Mouse (Mus musculus): ENCODE results near the gene Nedd4. TPM values are rescaled to one million over a fixed set of nuclear protein-coding genes. Genes with fewer than 3 reads are reported as not detected.
A peak's percentile ranks its signal among the peaks of the same experiment; 100 is the strongest.
"Not testable (repeated sequence)": the region's sequence is repeated elsewhere in the genome, so short reads cannot be mapped to it uniquely, and the experiment has no call there.

Nedd4 gene
- polyA plus RNA-seq (2012; rRNA removed) = 231 and 248 TPM in 2 replicates

DNA sequence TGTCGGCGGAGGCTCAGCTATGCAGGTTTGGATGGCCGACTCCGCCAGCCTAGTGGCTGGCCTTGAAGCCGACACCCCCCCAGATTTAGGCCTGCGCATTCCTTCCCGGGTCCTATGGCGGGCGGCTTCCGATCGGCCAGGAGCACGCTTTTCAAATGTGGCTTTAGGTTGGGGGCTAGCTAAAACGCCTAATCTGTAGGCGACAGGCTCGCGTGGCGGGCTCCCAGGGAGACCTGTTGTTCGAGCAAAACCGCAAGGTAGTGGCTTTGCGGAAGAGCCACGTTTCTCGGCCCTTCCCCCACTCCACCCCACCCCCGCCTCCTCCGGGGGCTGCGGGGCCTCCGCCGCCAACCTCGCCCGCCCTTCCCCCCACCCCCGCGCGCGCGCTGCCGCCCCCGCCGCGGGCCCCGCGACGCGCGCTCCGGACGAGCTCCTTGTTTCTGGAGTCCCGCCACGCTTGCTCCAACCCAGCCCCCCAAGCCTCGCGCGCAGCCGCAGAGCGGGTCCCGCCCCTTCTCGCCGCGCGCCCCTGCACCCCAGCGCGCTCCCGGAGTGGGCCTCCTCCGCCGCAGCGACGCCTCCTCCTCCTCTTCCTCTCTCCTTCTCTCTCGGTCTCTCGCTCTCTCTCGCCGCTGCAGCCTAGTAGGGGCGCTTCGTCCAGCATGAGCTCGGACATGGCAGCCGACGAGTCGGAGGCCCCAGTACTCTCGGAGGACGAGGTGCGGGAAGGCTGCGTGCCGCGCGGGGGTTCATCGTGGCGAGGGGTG, at the start of gene Nedd4:
Nedd4 (plus strand) TSS at position 452 of the 767 bp plus-strand sequence.
- DNase-seq (ENCODE audit: extremely low spot score in 1 of 2, low spot score in 1 of 2) = peak; percentile 73 to 95

- no peak for DNase-seq (ENCODE audit: extremely low spot score in 1 of 2, low spot score in 1 of 2)
These were observed 48.3 kb upstream of the Nedd4 start for GRCm38 (mm10) chr9:72613884-72614283.

DNA sequence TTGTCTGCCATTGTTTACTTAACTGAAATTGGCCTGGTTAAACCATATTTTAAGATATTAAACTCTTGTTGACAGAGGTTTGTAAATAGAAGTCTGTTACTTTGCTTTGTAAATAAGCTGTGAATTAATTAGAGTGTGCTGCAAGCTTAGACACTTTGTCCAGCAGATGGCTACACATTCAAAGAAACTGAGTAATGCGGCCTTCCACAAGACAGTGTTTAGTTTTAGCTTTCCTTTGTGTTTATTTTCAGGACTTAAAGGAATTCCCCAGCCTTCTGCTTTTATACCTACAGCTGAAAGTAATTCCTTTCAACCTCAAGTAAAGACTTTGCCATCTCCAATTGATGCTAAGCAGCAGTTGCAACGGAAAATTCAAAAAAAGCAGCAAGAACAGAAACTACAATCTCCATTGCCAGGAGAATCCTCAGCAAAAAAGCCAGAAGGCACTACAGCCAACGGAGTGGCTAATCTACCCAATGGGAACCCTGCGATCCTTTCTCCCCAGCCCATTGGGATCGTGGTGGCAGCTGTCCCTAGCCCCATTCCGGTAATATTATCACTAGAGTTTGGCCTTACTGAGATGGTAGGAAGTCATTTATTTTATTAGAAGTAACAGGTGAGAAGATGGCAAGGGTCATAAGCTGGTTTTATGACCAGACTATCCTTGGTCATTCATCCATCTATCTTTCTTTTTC, 47.2 kb upstream of the Nedd4 start:
- DNase-seq (ENCODE audit: extremely low spot score in 1 of 2, low spot score in 1 of 2) = no peak

- no peak for DNase-seq (ENCODE audit: extremely low spot score in 1 of 2, low spot score in 1 of 2)
These were observed 44.1 kb upstream of the Nedd4 start for GRCm38 (mm10) chr9:72618037-72618436.

DNA sequence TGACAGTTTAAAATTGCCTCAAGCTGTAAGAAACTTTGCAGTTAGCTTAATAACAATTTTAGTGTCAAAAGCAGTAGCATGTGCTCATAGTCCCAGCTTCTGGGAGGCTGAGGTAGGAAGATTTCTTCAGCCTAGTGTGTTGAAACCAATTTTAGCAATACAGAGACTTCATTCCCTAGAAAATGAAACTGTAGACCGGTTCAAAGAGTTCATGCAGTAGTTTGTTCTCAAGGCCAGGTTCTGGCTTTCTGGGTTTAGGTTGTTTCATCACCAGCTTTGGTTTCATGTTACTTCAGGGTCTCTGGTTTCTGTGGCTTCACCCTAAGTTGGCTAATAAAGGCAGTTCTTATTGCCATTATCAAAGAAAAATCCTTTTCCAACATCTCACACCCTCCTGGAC, 38.5 kb upstream of the Nedd4 start:
- no peak for DNase-seq (ENCODE audit: extremely low spot score in 1 of 2, low spot score in 1 of 2)

DNA sequence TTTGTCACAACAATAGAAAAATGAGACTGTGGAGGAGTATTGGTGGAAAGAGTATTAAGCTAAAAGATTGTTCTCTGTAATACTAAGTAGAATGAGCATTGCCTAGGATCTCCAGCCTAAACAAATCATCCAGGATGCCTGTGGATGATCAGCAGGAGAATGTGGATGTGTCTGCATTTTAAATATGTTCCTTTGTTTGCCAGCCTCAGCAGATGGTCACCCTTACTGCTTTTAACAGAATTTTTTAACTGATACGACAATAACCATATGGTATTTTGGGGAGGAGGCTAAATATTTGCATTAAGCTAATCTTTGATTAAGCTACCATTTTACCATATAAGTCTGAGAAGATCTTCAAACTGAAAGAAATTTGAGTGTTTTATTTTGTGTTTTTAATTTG, 34.5 kb upstream of the Nedd4 start:
- DNase-seq (ENCODE audit: extremely low spot score in 1 of 2, low spot score in 1 of 2) = no peak

DNA sequence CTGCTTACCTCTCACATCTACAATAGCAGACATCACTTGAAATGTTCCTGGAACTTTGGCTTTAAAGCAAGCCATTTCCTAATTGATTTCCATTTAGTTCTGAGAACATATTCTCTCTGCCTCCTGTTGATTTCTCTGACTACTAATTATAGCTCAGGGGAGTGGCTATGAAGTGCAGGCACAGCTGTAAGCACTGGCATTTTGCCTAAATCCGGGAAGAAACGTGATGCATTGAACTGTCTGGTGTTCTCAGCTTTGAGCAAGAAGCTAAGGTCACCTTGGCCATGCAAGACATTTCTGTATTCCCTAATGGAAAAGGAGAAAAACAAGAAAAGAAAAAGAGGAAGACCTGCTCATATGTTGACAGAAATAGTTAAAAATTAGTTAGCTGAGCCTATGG, 33.6 kb upstream of the Nedd4 start:
- DNase-seq (ENCODE audit: extremely low spot score in 1 of 2, low spot score in 1 of 2) = peak in 1 of 2 experiments; percentile 65

GRCm38 (mm10) chr9:72632198-72632597, 29.9 kb upstream of the Nedd4 start:
- no peak for DNase-seq (ENCODE audit: extremely low spot score in 1 of 2, low spot score in 1 of 2)

- DNase-seq (ENCODE audit: extremely low spot score in 1 of 2, low spot score in 1 of 2) = peak in 1 of 2 experiments; percentile 36
These were observed 27.0 kb upstream of the Nedd4 start for GRCm38 (mm10) chr9:72635134-72635533.

DNA sequence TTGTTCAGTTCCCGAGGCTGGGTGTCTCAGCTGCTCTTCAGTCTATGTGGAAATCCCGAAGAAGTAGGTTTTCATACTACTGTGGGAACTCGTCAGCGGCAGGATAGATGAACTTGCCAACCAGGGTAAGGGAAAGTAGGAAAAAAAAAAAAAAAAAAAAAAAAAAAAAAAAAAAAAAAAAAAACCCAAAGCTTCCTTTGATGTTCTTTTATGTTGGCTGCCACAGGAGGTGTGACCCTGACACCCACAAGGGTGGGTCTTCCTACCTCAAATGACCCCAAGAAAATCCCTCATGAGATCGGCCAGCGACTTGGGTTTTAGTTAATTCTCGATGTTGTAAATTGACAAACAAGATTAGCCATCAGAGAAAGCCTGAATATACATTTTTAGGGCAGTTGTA, 25.6 kb upstream of the Nedd4 start:
- no peak for DNase-seq (ENCODE audit: extremely low spot score in 1 of 2, low spot score in 1 of 2)

DNA sequence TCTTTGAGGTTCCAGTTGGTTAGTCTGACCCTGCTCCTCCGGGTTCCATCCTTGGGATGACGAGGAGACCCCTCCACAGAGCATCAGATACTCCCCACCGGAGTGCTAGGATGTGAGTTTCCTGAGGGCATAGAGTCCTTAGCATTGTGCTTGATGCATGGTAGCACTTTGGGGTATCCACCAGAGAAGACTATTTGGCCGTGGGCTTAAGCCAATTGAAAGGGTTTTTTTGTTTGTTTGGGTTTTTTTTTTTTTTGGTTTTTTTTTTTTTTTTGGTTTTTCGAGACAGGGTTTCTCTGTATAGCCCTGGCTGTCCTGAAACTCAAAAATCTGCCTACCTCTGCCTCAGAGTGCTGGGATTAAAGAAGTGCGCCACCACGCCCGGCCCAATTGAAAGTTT, 24.9 kb upstream of the Nedd4 start:
- no peak for DNase-seq (ENCODE audit: extremely low spot score in 1 of 2, low spot score in 1 of 2)

- no peak for DNase-seq (ENCODE audit: extremely low spot score in 1 of 2, low spot score in 1 of 2)
These were observed 22.9 kb upstream of the Nedd4 start for GRCm38 (mm10) chr9:72638951-72639842.

DNA sequence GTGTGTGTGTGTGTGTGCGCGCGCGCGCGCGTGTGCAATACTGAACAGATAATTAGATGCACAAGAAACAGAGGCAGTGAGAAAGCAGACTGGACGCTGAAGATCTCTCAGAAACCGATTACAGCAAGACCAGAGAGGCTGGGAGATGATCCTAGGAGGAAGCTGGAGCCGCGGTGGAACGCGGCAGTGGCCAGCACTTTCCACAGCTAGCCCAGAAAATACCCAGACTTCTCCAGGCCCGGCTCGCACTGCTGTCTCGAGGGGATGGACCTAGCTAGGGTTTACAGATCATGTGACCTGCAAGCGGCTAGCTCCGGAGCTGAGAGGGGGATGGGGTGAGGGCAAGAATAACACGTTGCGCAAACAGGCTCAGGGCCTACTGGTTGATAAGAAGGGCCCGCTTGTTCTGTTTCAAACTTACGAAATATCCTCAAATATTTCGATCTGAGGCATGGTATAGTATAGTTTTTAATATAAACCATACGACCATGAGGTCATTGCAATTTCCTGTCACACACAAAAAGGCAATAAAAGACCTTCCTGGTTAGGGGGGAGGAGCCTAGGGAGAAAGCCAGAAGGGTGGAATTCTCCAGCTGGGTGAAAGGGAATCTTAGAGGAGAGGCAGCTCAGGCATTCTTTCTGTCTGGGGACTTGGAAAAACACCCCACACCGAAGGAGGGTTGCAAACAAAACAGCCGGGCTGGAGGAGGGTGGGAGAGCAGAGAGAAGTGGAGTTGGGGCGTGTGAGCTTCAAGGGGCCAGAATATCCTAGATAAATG, 22.1 kb upstream of the Nedd4 start:
- DNase-seq (ENCODE audit: extremely low spot score in 1 of 2, low spot score in 1 of 2) = peak; percentile 50 to 68

DNA sequence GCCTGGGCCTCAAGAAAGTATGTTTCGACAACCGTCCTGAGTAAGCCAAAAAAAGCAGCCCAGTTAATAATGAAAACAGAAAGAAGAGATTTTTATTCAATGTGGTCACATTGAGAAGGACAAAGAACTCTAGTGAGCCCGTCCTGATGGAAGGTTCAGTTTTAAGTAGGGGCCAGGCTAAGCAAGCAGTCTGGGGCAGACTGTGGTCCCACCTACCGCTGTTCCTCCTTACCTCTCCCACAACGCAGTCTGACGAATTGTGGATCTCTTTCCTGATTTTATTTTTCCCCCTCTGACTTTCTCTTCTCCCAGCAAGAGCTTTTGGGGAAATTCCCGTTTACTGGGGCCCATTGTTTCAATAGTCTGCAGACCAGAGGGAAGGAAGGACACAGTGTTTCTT, 21.5 kb upstream of the Nedd4 start:
- no peak for DNase-seq (ENCODE audit: extremely low spot score in 1 of 2, low spot score in 1 of 2)

GRCm38 (mm10) chr9:72641093-72641680, 21.0 kb upstream of the Nedd4 start:
- no peak for DNase-seq (ENCODE audit: extremely low spot score in 1 of 2, low spot score in 1 of 2)

- DNase-seq (ENCODE audit: extremely low spot score in 1 of 2, low spot score in 1 of 2) = not testable (repeated sequence)
These were observed 19.2 kb upstream of the Nedd4 start for GRCm38 (mm10) chr9:72642756-72643447.

DNA sequence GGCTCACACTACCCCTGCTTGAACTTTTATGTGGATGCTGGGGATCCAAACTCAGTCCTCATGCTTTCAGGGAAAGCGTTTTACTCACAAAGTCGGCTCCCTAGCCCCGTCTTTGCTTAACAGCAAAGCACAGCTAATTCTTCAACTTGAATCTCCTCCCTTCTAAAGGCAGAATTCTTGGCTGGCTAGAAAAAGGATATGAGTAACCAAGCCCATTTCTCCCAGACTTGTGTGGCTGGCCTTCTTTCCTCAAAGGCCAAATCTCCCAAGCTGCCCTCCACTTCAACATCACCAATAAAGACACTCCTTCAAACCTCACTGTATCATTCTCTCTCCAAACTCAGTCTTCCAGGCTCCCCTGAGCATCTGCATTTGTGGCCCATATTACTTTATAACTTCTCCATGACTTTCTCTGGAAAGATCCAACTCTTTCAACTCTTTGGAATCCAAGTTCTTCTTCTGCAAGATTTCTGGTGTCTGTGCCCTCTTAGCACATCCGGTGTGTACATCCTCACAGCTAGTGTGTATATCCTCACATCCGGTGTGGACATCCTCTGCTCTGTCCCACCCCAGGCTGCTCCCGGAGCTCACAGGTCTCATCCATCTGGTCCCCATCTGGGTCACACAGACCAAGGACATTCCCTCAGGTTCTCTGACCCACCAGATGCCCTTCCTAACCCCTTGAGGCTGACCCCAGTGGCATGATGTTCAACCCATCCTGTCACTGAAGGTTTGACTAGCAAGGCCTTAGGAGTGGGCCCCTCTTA, 18.3 kb upstream of the Nedd4 start:
- no peak for DNase-seq (ENCODE audit: extremely low spot score in 1 of 2, low spot score in 1 of 2)

DNA sequence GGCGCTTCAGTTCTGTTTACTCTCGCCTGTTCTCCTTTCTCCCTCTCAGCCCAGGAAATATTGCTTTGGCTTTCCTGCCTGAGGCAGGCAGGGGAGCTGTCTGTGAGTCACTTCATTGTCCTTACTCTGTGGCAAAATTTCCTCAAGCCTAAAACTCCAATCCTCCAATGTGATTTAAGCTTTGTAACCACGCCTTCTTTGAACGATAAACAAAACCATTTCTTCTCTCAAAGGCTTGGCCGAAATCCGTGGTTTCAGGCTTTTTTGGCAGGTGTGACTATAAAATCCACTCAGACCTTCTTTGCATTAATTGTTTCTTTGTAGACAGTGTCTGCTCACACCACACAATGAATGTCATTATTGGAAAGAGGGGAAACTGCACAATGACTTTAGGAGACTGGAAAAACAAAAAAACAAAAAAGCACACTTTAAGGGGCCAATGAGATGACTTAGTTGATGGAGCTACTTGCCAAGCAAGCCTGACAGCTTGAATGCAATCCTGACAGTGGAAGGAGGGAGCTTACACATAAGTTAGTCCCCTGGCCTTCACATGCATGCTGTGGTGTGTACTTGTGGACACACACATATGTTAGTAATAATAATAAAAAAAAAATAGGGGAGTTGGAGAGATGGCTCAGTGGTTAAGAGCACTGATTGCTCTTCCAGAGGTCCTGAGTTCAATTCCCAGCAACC, 17.6 kb upstream of the Nedd4 start:
- no peak for DNase-seq (ENCODE audit: extremely low spot score in 1 of 2, low spot score in 1 of 2)

All from frontal cortex, adult 2 months (tissue).